Mouse (Mus musculus): ENCODE results near the gene Arpp21.

Gene Arpp21

DNA sequence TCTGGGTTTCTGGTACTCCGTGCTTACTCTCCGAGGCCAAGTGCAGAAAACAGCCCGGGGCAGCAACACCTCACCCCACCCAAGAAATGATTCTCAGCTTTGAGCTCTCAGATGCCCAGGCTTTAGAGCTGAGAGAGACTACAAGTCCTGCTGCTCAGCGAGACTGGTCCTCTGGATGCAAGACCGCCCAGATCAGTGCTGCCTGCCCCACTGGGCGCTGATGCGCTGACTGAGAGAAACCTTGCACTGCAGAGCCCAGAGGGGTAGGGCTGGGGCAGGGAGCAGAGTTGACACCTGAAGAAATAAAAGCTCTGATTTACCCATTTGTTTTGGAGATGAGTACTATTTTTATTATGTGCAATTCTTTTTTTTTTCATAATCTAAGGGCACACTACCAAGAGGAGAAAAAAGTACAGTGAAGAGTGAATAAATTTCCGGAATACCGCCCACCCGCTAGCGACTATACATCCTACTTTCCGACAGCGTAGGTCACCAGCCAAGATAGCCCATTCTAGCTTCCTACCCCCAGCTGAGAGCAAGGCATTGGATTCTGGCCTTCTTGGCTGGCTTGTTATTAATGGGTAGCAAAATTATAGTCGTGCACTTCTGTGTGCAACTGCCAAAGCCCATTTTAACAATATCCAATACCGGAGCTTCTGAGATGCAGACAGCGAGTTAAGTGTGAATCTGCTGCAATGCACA lies at the start of gene Arpp21:
Gene Arpp21, minus strand, starts transcription at position 243 of the 702 bp plus-strand sequence.
- peak; percentile 52 for DNase-seq (ENCODE audit: low spot score)

DNA sequence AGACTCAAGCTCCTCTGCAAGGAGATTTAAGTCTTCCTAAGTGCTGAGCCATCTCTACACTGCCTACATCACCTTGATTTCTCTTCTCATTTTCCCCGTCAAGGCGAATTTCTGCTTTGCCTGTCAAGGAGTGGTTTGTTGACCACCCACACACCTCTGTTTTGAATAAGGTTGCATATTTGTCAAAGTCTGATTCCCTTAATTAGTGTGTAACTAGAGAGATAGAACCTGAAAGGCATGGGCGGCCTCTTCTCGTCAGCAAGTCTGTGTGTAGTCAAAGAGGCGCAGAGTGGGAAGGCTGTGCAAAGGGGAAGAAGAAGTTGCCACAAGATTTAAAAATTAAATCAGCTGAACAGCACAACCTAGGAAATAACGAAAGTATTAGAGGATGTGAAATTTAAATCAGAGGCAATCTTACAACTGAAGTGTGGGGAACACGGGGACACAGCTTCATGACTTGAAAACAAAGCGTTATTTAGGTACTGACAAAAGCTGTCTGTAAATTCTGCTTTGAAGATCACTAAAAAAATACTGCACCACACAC lies 36.8 kb upstream of the Arpp21 start:
- DNase-seq (ENCODE audit: low spot score): no peak

DNA sequence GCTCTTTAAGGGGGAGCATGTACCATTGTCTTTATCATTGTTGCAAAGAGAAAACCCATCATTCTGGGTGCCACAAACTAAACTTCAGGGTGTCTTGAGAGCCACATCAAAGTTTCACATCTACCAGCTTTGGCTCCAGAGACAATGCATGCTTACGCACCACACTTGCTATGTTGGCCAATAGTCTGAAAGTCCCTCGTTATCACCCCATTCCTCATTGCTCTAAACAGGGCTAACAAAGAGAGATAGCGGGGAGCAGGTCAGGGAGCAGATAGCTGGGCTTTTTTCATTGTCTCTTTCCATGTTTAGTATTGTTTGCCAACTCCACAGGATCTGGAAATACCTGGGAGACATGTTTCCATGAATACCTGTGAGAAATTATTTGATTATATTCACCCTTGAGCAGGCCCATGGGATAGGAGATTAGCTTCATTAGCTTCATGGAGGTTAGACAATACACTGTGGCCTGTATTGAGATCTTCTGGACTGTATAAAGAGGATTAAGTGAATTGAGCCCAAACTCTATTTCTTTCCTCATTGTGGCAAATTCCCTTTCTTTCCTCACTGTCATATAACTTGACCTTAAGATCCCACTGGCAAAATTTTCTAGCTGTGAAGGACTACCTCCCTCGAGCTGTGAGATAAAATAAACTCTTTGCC lies 29.4 kb upstream of the Arpp21 start:
- no peak for DNase-seq (ENCODE audit: low spot score)

DNA sequence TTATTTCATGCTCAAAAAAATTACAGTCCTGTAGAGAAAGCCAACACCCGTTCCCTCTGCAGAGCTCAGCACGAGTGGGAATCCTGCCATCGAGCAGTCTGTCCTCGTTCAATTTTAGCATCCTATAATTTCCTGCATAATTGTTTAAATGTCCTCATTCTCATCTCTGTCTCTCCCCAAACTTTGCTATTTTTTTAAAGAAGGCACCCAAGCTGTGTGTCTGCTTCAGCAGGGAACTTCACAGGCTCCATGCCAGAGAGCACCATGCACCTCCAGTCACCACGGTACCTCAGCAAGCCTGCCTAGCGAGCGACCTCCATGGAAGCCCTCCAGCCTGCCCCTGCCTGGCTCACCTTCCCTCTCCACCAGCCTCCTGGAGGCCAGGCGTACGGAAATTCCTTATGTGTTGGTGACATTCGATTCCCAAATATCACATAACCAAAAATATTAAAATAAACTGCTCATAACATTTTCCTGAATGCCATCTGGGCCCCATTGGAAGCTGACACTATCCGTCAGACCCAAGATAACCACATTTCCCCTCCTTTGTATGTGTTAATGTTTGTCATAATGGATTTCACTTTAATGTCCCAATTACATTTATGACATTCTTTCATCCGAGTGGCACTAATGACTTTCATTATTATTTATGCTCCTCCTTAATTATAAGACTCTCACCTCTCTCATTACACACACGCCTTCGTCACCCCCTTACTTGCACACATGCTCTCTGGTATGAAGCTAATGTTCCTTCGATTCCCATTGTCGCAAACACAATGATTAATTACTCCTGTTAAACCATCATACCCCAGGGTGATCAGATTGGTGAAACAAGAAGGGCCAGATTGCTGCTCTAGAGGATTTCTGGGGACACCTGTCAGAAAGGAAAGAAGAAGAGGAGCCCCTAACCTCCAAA lies 26.5 kb upstream of the Arpp21 start:
- no peak for DNase-seq (ENCODE audit: low spot score)

DNA sequence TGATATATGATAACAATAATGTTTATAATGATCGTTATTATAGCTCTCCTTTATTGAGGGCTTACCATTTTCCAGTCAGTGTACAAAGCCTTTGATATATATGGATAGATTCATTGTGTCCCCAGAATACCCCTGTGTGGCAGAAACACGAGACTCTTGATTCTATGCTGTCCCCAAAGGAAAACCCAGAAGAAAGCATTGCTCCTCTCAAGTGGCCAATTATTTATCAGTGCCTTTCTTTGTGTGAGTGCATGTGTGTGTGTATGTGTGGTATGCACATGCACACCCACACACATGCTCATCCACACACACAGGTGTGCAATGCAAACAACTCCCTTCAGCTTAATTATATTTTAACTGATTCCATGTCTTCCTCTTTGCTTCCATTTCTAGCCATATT lies 25.8 kb upstream of the Arpp21 start:
- no peak for DNase-seq (ENCODE audit: low spot score)

DNA sequence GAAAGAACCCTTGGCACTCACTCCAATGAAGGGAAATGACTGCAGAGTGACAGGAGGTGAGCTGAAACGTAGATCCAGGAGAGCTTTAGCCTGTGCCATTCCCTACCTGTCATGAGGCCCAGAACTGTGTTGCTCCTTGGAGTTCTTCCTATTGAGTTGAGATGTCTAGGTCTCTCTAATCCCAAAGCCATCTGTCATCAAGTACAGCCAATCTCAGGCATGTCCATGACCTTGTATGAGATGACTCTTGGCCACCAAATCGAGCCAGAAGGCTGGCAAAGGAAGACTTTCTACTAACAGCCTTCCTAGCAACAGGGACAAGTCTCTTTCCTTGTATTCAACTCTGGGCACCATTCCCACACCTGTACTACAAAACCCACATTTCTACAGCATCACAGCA lies 25.0 kb upstream of the Arpp21 start:
- no peak for DNase-seq (ENCODE audit: low spot score)

DNA sequence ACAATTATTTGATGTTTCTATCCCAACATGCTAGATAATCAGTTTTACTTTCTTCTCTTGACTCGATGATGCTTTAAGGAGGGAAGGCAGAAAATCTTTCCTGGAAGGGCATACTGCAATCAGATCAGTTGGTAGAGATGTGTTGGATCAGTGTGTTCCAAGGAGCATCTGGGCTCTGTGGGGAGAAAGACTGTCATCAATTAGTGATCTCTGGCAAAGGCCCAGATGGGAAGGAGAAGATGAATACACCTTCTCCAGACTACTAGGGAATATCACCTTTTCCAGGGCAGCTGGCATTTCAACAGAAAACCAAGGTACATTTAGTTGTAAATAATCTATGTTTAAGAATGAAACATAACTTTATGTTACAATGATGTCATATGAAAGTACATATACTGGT lies 22.8 kb upstream of the Arpp21 start:
- DNase-seq (ENCODE audit: low spot score): no peak

DNA sequence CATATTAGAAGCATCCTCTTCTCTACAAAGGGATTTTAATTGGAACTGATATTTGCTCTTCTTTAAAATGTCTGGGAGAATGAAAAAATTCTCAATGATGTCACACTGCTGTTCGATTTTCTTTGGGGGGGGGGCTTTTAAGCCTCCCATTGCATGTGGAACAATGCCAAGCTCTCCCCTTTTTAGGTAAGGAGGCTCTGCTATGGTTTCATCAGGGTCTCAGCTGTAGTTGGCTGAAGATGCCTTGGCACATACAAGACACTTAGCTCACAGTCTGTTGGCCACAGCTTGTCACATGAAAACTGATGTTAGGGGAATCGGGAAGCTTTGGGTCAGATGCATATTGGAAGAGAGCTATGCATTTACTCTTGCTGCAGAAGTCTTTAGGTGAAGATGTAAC lies 20.2 kb upstream of the Arpp21 start:
- no peak for DNase-seq (ENCODE audit: low spot score)

DNA sequence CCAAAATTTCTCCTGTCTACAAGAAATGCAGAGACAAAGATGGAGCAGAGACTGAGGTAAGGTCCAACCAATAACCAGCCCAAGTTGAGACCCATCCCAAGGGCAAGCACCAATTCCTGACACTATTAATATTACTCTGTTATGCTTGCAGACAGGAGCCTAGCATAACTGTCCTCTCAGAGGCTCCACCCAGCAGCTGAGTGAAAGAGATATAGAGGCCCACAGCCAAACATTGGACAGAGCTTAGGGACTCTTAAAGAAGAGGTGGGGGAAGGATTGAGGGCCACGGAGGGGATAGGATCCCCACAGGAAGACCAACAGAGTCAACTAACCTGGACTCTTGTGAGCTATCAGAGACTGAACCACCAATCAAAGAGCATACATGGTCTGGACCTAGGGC lies 18.0 kb upstream of the Arpp21 start:
- no peak for DNase-seq (ENCODE audit: low spot score)

DNA sequence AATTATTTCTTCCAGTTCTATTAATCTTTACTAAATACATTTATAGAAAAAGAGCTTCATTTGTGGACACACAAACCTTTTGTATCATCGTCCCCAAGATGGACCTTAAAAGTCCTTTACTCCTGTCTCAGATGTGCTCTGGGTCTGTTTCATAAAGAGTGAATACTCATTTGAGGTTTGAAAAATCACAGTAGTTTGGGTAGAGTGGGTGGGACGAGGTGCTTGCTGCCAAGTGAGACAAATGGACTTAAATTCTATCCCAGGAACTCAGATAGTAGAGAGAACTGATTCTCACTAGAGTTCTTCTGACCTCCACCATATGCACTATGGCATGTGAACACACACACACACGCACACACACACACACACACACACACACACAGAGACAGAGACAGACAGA lies 16.1 kb upstream of the Arpp21 start:
- DNase-seq (ENCODE audit: low spot score): no peak

DNA sequence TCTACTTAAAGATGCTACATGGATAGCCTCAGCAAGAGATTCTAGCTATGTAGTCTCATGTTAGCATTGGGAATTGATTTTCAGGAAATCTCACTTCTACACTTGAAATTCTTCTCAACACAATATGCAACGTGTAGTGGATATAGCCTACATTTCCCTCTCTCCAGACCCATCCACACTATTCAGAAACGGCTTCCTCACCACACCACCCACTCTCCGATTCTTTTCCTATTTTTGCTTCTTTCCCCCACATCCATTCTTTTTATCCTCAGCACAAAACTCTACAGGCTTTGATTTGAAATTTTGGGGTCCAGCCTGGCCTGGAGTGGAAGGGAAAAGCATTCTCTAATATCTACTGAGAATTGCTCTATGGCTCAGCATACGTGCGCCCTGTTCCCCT lies 15.6 kb upstream of the Arpp21 start:
- DNase-seq (ENCODE audit: low spot score): no peak

DNA sequence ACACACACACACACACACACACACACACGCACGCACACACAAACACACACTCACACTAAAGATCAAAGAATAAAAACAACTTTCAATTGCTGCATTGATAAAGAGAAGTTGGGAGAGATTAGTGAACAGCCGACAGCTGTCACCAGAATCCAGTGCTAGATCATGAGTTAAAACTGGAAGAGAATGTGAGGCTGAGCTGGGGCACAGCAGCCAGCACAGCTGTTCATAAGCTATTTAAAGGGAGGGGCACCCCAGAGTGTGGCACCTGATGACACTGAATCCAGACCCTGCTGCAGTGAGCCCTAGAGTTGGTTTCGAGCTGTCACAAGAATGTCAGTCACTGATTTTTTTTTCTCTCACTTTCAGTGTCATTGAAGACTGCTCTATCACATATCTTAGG lies 14.0 kb upstream of the Arpp21 start:
- DNase-seq (ENCODE audit: low spot score): no peak

DNA sequence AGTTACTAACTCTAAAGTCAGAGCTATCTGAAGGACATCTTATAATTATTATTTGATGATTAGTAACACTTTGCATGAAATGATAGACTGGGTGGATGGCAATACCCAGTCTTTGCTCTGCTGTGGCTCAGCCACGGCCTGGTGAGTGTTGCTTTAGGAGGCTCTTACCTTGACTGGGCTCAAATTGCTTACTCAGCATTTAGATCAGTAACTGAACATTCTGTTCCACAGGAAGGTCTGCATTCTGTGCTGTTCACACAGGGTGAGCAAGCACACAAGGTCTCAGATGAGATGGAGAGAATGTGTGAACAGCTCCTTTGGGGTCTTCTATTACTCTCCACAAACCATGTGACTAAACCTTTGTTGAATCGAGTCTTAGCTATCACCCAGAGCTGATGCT lies 11.4 kb upstream of the Arpp21 start:
- no peak for DNase-seq (ENCODE audit: low spot score)

DNA sequence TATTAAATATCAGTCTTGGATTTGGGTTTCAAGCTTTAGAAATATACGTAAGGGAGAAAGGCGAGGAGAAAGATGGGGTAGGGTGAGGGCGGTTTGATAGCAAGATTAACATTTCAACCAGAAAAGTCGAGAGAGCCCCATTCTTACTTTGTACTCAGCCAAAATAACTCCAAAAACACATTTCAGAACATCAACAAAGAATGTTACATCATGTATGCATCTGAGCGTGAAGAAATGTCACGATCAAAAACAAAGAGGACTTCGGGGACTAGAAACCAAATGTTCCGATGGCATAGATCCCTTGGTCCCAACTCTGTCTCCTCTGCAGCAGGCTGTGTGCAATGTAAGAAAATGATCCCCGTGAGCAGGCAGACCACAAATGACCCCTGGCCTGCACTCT lies 2.4 kb upstream of the Arpp21 start:
- no peak for DNase-seq (ENCODE audit: low spot score)

DNA sequence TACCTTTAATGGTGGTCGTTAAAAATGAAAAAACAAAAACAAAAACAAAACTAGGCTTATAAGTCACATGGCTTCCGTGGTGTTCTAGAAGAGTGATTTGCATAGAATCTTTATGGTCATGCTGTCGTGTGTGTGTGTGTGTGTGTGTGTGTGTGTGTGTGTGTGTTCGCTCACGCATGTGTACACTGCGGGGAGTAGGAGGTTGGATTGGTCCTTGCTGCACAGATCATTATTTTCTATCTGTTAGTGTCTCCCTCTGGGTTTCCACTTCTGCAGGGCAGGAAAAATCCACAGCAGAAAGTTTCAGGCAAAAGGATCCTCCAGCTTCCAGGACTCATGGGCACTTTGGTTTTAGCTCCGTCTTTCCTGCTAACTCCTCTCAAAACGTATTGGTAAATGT lies 813 bp upstream of the Arpp21 start:
- no peak for DNase-seq (ENCODE audit: low spot score)

DNA sequence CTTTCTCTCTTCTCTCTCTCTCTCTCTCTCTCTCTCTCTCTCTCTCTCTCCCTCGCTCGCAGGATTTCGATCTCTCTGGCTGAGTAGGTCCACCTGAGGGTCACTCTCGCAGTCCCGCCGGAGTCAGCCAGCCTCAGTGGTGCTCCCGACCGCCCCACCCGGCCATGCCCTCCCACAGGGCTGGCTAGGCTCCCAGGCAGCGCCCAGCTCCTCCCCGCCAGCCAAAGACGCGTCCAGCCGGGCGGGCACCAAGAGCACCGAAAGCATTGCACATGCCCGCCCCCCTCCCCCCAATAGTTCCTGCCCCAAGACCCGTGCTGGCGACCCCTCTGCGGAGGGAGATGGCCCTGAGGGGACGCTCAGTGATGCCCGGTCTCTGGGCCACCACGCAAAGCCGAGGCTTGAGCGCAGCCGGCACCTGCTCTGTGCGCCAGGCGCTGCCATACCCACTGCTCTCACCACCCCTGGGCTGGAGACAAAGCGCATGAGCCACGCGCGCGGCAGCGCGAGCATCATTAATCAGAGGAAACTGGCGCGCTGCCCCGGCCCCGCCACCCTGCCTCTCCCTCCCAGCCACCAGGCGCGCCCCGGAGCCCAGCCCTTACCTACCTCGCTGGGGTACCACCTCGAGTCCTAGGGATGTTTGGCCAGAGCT lies 570 bp downstream of the Arpp21 start:
- peak; percentile 69 for DNase-seq (ENCODE audit: low spot score)

DNA sequence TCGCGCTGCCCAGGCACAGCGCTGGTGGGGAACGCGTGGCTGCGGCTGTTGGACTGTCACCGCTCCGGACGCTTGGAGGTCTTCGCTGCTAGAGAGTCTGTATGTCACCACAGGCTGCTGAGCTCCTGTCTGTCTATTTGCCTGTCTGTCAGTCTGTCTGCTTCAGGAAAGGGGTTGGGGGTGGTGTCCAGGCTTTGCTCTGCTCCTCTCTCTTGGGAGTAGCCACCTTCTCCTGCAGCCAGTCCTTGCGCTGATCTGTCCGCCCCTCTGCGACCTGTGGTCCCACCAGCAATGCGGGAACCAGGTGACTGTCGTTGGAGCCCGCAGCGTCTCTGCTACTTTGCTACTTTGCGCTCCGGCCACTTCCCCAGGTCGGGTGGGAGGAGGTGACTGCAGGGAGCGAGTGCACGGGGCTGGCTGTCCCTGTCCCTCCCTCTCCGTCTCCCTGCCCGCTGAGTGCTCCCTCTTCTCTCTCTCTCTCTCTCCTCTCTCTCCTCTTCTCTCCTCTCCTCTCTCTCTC lies 1.2 kb downstream of the Arpp21 start:
- DNase-seq (ENCODE audit: low spot score): peak; percentile 52

DNA sequence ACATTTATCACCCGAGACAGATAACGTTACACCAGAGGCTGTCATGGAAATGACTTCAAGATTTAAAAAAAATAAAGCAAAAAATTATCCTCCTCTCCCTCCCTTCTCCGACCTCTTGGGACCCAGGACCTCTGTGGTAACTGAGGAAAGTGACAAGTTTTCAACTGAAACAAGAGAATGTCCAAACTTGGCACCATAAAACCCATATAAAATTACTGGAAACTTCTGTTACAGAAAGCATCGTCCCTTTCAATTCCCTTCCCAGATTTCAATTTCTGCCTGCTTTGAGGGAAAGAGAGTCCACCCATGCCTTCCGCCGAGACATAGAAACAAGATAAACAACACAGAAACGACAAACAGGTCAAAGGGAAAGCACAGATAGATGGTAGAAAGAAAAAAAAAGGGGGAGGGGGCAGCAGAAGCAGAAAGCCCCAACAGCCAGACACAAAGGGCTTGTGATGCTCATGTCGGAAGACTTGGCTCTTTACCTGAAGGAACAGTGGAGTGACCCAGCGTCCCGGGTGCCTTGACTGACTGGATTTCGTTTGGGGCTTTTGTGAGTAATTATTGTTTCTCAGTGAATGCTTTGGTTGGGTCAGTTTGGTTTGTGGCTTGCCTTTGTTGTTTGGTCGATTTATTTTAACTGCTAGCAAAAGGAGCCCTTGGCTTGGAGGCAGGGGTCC lies 1.8 kb downstream of the Arpp21 start:
- peak; percentile 43 for DNase-seq (ENCODE audit: low spot score)

DNA sequence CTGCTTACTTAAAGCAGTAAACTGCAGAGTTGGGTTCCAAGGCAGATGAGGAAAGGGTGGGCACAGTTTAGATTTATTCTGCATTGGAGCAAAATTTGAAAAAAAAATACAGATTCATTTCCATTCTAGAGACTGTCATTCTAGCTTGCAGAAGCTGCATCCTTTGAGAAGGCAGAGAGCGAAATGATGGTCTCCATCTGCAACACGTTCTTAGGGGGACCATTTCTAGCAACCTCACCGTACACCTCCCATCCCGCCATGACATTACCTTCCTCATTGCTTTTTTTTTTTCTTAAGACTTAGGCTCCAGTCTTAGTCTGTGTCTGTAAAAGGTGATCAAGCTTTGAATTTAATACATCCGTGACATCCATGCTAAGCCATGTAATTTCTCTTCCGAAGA lies 2.4 kb downstream of the Arpp21 start:
- no peak for DNase-seq (ENCODE audit: low spot score)

DNA sequence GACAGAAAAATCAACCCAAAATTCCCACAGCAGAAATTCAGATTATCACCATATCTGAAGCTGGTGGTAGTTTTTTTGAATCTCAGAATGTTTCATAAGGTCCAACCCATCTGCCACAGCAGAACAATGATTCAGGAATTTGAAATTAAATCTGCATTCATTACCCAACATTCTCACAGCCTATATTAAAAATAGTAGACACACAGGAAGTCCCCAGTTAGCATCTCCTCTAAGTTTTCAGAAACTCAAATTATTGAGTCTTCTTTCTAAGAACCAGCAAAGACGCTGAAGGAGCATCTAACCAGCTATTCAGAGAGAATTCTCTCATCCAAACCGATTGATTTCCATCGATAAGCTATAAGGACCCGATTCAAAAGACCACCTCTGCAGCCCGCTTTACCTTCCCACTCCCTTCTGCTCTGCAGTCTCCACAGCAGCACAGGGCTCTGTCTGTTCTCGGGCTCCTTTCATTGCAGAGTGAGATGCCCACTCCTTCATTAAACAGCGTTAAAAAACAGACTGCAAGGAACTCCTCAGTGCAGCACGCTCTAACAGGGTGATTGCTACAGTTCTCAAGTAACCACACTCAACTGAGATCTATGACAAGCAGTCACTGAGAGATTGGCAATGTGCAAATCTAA lies 3.7 kb downstream of the Arpp21 start:
- DNase-seq (ENCODE audit: low spot score): no peak

DNA sequence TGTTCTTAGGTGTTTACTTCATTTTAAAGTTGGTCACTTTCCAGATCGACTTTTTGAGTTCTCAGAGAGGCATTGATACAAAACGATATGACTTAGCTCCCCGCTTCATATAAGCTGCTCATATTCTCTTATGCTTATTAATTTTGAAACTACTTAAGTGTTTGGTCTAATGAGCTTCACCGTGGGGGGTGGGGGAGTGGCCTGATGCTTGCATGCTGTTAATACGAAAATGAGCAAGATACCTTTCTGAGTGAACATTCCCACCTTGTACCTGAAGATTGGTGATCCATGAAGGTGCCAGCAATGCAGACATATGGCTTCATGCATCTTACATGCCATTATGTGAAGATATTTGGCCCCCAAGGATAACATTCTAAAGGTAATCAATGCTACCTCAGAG lies 4.4 kb downstream of the Arpp21 start:
- DNase-seq (ENCODE audit: low spot score): no peak

Data from retina, embryonic 14.5 days (tissue).